Mouse (Mus musculus): Measurements from ENCODE around the gene Tnr. TPM values are rescaled to one million over a fixed set of nuclear protein-coding genes. Genes with fewer than 3 reads are reported as not detected.

Gene Tnr
- polyA plus RNA-seq, 1 experiment from 2014 or later: not detected

DNA sequence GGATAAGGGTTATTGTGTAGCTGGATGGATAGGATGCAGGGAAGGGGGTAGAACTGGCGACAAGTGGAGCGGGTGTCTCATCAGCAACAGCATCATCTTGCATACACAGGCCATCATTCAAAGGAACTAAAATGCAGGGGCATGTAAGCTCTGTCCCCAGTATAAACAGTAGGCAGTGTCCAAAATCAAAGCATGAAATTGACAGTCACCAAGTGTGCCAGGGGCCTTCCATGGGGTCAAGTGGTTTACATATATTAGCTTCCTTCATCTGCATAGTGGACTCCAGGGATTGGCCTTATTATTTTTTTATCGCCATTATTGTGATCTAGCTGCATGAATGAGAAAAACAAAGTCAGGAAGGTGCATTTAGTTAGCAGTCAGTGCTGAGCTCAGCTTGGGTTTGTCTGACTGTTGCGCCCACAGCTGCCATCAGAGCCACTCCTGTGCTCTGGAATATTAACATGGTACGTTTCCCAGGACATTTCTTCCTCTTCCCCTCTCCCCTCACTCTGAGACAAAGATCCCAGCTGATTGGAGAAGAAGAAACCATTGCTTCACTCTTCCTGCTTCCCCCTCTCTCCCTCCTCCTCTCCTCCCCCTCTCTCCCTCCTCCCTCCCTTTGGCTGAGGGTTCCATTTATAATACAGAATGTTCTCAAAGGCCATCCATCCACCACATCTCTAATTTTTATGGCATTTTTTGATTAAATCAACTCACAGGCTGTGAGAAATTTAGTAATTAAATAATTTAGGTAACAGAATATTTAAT is 106.4 kb downstream of the Tnr start:
- H3K4me3 ChIP-seq (ENCODE audit: inconsistent target): no peak overlapping the region
- no peaks in the 10 kb centered on the region for H3K36me3 ChIP-seq (ENCODE audit: inconsistent target)
- 70% methylated on average over 5 of the region's 5 CpGs for WGBS (ENCODE audit: missing documents)
- no peak overlapping the region for H3K27ac ChIP-seq
- H3K79me2 ChIP-seq (ENCODE audit: inconsistent target): no peaks in the 10 kb centered on the region

DNA sequence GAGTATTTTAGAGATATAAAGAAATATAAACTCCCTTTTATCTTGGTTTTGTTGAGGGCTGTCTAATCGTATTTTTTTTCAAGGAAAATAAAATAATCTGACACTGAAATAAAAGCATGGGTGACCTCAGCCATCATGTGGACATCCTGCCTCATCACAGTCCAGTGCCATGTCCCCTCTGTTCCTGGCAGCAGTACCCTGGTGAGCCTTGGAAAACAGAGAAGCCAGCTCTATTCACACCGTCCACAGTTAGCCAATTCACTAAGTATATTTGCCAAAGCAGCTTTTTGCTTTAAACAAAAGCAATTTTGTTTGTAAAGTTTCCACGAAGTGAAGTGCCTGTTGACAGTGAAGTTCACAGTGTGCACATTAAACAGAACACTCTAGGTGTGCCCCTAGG is 109.0 kb downstream of the Tnr start:
- 73% methylated on average over 3 of the region's 3 CpGs for WGBS (ENCODE audit: missing documents)
- Histone ChIP-seq H3K27ac (no peak overlapping the region), H3K4me3 (ENCODE audit: inconsistent target) (no peak overlapping the region), H3K36me3 (ENCODE audit: inconsistent target) (no peaks in the 10 kb centered on the region), H3K79me2 (ENCODE audit: inconsistent target) (no peaks in the 10 kb centered on the region)

GRCm38 (mm10) chr1:159639408-159639807 is 115.8 kb downstream of the Tnr start:
- Histone ChIP-seq H3K36me3 (ENCODE audit: inconsistent target) (no peaks in the 10 kb centered on the region), H3K4me3 (ENCODE audit: inconsistent target) (no peak overlapping the region), H3K27ac (no peak overlapping the region), H3K79me2 (ENCODE audit: inconsistent target) (no peaks in the 10 kb centered on the region)
- WGBS (ENCODE audit: missing documents): 85% methylated on average over 4 of the region's 4 CpGs

- Histone ChIP-seq H3K4me3 (ENCODE audit: inconsistent target) (no peak overlapping the region), H3K27ac (no peak overlapping the region), H3K79me2 (ENCODE audit: inconsistent target) (no peaks in the 10 kb centered on the region), H3K36me3 (ENCODE audit: inconsistent target) (no peaks in the 10 kb centered on the region)
- WGBS (ENCODE audit: missing documents): 89% methylated on average over 1 of the region's 4 CpGs
These were observed 122.2 kb downstream of the Tnr start for GRCm38 (mm10) chr1:159645719-159646118.

DNA sequence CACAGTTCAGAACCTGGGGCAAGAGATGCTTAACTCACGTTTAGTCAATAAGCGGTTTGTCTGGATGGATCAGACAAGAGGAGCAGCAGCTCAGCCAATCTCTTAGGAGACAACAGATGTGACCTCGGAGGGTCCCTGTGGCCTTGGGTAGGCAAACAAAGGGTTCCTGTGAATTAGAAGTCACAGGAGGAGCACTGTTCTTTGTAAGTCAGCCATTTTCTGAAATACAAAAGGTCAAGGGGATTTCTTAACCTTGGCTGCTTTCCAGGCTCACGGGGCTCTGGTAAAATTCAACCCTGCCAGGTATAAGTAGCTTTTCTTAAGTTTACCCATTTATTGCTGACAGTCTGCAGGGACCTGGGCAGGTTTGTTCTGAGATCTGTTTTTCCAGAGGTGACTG is 126.9 kb downstream of the Tnr start:
- Histone ChIP-seq H3K4me3 (ENCODE audit: inconsistent target) (no peak overlapping the region), H3K36me3 (ENCODE audit: inconsistent target) (no peaks in the 10 kb centered on the region), H3K79me2 (ENCODE audit: inconsistent target) (no peaks in the 10 kb centered on the region), H3K27ac (no peak overlapping the region)
- WGBS (ENCODE audit: missing documents): 80% methylated on average over 4 of the region's 4 CpGs

- H3K4me3 ChIP-seq (ENCODE audit: inconsistent target): no peak overlapping the region
- no peaks in the 10 kb centered on the region for H3K36me3 ChIP-seq (ENCODE audit: inconsistent target)
- no peak overlapping the region for H3K27ac ChIP-seq
- H3K79me2 ChIP-seq (ENCODE audit: inconsistent target): no peaks in the 10 kb centered on the region
- WGBS (ENCODE audit: missing documents): 85% methylated on average over 3 of the region's 3 CpGs
These were observed 131.7 kb downstream of the Tnr start for GRCm38 (mm10) chr1:159655241-159655640.

DNA sequence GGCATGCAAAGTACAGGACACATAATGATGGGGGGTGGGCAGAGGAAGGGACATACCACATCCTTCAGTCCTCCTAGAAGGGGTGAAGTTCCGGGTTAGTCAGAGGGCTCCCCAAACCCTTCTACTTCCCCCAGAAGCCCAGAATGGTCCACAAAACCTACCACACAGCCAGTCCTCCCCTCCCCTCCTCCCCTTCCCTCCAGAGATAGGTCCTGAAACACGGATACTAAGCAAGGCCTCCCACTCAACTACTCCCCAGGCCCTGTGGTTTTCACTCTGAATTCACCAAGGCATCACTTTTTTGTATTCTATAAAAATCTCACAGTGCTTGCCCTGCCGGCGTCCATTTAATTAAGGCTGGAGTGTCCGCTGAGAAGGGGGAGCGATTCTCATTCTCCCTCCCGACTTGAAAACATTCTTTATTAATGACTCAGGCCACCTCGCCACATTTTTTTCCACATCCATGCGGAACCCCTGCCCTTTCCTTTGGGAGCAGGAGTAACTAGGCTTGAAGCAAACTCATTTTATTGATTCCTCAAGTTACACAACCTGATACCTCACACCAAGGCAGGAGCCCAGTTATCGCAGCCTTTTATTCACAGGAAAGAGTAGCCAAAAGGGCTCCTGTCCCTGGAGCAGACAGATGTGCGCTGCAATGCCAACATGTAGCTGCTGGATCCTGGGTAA is 134.4 kb downstream of the Tnr start:
- no peak overlapping the region for H3K27ac ChIP-seq
- no peaks in the 10 kb centered on the region for H3K79me2 ChIP-seq (ENCODE audit: inconsistent target)
- H3K4me3 ChIP-seq (ENCODE audit: inconsistent target): no peak overlapping the region
- WGBS (ENCODE audit: missing documents): 65% methylated on average over 11 of the region's 11 CpGs
- no peaks in the 10 kb centered on the region for H3K36me3 ChIP-seq (ENCODE audit: inconsistent target)

GRCm38 (mm10) chr1:159660620-159661501 is 137.3 kb downstream of the Tnr start:
- H3K4me3 ChIP-seq (ENCODE audit: inconsistent target): no peak overlapping the region
- 70% methylated on average over 6 of the region's 6 CpGs for WGBS (ENCODE audit: missing documents)
- H3K27ac ChIP-seq: no peak overlapping the region

GRCm38 (mm10) chr1:159664496-159664895 is 140.9 kb downstream of the Tnr start:
- Histone ChIP-seq H3K36me3 (ENCODE audit: inconsistent target) (no peaks in the 10 kb centered on the region), H3K27ac (no peak overlapping the region), H3K4me3 (ENCODE audit: inconsistent target) (no peak overlapping the region), H3K79me2 (ENCODE audit: inconsistent target) (no peaks in the 10 kb centered on the region)
- WGBS (ENCODE audit: missing documents): 70% methylated on average over 3 of the region's 3 CpGs

More at GRCm38 (mm10) chr1:159660620-159661501, 137.3 kb downstream of the Tnr start:
- H3K79me2 ChIP-seq (ENCODE audit: inconsistent target): no peaks in the 10 kb centered on the region
- H3K36me3 ChIP-seq (ENCODE audit: inconsistent target): no peaks in the 10 kb centered on the region

- Histone ChIP-seq H3K79me2 (ENCODE audit: inconsistent target) (no peaks in the 10 kb centered on the region), H3K27ac (no peak overlapping the region), H3K36me3 (ENCODE audit: inconsistent target) (no peaks in the 10 kb centered on the region), H3K4me3 (ENCODE audit: inconsistent target) (no peak overlapping the region)
- 86% methylated on average over 4 of the region's 4 CpGs for WGBS (ENCODE audit: missing documents)
These were observed 141.4 kb downstream of the Tnr start for GRCm38 (mm10) chr1:159664945-159665344.

- H3K79me2 ChIP-seq (ENCODE audit: inconsistent target): no peaks in the 10 kb centered on the region
- H3K4me3 ChIP-seq (ENCODE audit: inconsistent target): no peak overlapping the region
- H3K36me3 ChIP-seq (ENCODE audit: inconsistent target): no peaks in the 10 kb centered on the region
- no peak overlapping the region for H3K27ac ChIP-seq
- 62% methylated on average over 16 of the region's 16 CpGs for WGBS (ENCODE audit: missing documents)
These were observed 147.1 kb downstream of the Tnr start for GRCm38 (mm10) chr1:159670629-159671150.

DNA sequence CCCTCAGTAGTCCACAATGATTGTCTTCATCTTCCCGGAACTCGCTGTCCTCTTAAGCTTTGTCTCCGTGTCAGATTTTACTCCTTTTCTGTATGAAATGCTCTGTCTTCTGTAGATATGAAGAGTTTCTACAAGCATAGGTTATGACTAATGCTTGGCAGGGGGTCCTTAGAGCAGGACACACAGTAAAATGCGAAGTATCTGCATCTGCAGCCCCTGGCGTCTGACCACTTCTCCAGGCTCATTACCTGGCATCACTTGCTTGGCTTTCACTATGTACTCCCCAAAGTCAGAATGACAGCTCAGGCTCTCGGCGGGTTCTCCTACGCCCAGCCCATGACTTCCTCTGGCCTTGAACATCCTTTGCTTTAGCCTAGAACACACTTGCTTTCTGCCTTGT is 147.6 kb downstream of the Tnr start:
- 91% methylated on average over 8 of the region's 8 CpGs for WGBS (ENCODE audit: missing documents)

DNA sequence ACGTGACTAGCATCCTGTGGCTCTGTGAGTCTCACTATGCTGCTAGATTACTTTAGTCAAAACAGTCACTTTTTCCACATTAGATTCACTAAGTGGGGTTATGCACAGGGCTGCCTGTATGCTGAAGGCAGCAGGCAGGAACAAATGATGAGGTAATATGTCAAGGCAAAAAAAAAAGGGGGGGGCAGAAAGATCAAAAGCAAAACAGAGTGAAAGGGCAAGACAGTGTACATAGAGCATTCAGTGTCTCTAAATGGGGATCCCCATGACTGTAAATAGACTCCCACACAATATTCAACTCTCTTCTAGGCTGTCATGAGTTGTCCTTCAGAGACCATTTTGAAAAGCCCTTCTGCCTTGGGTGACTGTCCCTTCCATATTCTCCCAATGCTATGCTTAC is 150.7 kb downstream of the Tnr start:
- Histone ChIP-seq H3K79me2 (ENCODE audit: inconsistent target) (no peaks in the 10 kb centered on the region), H3K27ac (no peak overlapping the region), H3K36me3 (ENCODE audit: inconsistent target) (no peaks in the 10 kb centered on the region), H3K4me3 (ENCODE audit: inconsistent target) (no peak overlapping the region)
- WGBS (ENCODE audit: missing documents): 77% methylated on average over 1 of the region's 1 CpGs

More for the DNA sequence above, 147.6 kb downstream of the Tnr start:
- Histone ChIP-seq H3K79me2 (ENCODE audit: inconsistent target) (no peaks in the 10 kb centered on the region), H3K27ac (no peak overlapping the region), H3K4me3 (ENCODE audit: inconsistent target) (no peak overlapping the region), H3K36me3 (ENCODE audit: inconsistent target) (no peaks in the 10 kb centered on the region)

DNA sequence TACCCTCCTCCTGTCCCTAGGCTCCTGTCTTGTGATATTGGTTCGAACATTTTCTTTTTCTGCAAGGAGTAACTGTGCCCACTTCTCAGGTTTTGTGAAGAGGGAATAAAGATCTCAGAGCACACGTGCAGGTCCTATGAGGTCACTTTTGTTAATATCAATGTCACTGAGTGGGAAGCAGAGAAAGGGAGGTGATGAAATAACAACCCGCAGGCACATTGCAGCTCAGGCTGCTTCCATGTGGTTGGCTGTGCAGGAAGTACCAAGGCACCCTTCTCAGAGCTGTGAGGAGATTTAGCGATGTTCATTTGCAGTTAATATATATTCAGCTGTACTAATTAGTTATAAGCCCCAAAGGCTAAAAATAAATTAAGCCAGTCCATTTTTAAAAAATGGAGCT is 151.9 kb downstream of the Tnr start:
- Histone ChIP-seq H3K27ac (no peak overlapping the region), H3K4me3 (ENCODE audit: inconsistent target) (no peak overlapping the region), H3K36me3 (ENCODE audit: inconsistent target) (no peaks in the 10 kb centered on the region), H3K79me2 (ENCODE audit: inconsistent target) (no peaks in the 10 kb centered on the region)
- WGBS (ENCODE audit: missing documents): 40% methylated on average over 4 of the region's 4 CpGs

All from macrophage (primary cell).